Mouse (Mus musculus): ENCODE measurements around the gene Gnb5.

DNA sequence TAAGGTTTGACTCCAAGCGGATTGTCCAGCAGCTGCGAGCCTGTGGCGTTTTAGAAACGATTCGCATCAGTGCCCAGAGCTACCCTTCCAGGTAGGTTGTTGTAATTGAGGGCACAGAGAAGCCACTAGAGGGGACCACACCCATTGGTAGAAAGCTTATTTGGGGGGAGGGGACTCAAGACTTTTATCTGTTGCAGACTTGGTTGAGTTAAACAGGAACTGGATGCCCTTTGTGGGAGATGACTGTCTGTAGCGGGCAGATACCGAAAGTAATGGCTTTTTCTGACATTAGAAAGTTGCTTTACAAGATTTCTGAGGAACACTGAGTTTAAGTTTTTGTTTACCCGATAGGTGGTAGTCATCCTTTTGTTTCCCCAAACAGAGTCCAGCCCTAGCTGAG, 34.5 kb upstream of the Gnb5 start:
- TF ChIP-seq CTCF (IDR thresholded peaks at IDR 0.05; ENCODE audit: control insufficient read depth, insufficient read depth, insufficient read length) (no peak), USF1 (IDR thresholded peaks at IDR 0.05; ENCODE audit: low read depth) (no peak)

Measured in C2C12 (cell line).